Mouse (Mus musculus): Measurements from ENCODE around the gene Kcnt2.
A peak's percentile ranks its signal among the peaks of the same experiment; 100 is the strongest.

Gene Kcnt2

GRCm38 (mm10) chr1:140245876-140246597 is at the start of gene Kcnt2:
Gene Kcnt2 (plus strand): TSS chr1:140246158.
- peak; percentile 65 for DNase-seq (ENCODE audit: low spot score)

- no peak for DNase-seq (ENCODE audit: low spot score)
Measured at GRCm38 (mm10) chr1:140205329-140205728, 40.6 kb upstream of the Kcnt2 start.

- DNase-seq (ENCODE audit: low spot score), result no peak
Measured at GRCm38 (mm10) chr1:140225221-140225620, 20.7 kb upstream of the Kcnt2 start.

- no peak for DNase-seq (ENCODE audit: low spot score)
Measured at GRCm38 (mm10) chr1:140226673-140227072, 19.3 kb upstream of the Kcnt2 start.

GRCm38 (mm10) chr1:140245465-140245864 is 493 bp upstream of the Kcnt2 start:
- DNase-seq (ENCODE audit: low spot score), result peak; percentile 81

GRCm38 (mm10) chr1:140264696-140265095 is 18.7 kb downstream of the Kcnt2 start:
- DNase-seq (ENCODE audit: low spot score), result no peak

- DNase-seq (ENCODE audit: low spot score), result no peak
Measured at GRCm38 (mm10) chr1:140266047-140266446, 20.1 kb downstream of the Kcnt2 start.

GRCm38 (mm10) chr1:140266643-140267286 is 20.8 kb downstream of the Kcnt2 start:
- DNase-seq (ENCODE audit: low spot score), result no peak

- DNase-seq (ENCODE audit: low spot score), result no peak
Measured at GRCm38 (mm10) chr1:140267288-140267687, 21.3 kb downstream of the Kcnt2 start.

- DNase-seq (ENCODE audit: low spot score), result no peak
Measured at GRCm38 (mm10) chr1:140273624-140274023, 27.7 kb downstream of the Kcnt2 start.

- DNase-seq (ENCODE audit: low spot score), result peak; percentile 14
Measured at GRCm38 (mm10) chr1:140275813-140276212, 29.9 kb downstream of the Kcnt2 start.

- DNase-seq (ENCODE audit: low spot score), result no peak
Measured at GRCm38 (mm10) chr1:140293140-140293539, 47.2 kb downstream of the Kcnt2 start.

GRCm38 (mm10) chr1:140295482-140295881 is 49.5 kb downstream of the Kcnt2 start:
- DNase-seq (ENCODE audit: low spot score), result no peak

- no peak for DNase-seq (ENCODE audit: low spot score)
Measured at GRCm38 (mm10) chr1:140304244-140304643, 58.3 kb downstream of the Kcnt2 start.

- DNase-seq (ENCODE audit: low spot score), result no peak
Measured at GRCm38 (mm10) chr1:140305344-140305743, 59.4 kb downstream of the Kcnt2 start.

GRCm38 (mm10) chr1:140306339-140306738 is 60.4 kb downstream of the Kcnt2 start:
- no peak for DNase-seq (ENCODE audit: low spot score)

GRCm38 (mm10) chr1:140310739-140311138 is 64.8 kb downstream of the Kcnt2 start:
- no peak for DNase-seq (ENCODE audit: low spot score)

GRCm38 (mm10) chr1:140325088-140325487 is 79.1 kb downstream of the Kcnt2 start:
- DNase-seq (ENCODE audit: low spot score), result no peak

GRCm38 (mm10) chr1:140326709-140327108 is 80.8 kb downstream of the Kcnt2 start:
- DNase-seq (ENCODE audit: low spot score), result no peak

- DNase-seq (ENCODE audit: low spot score), result no peak
Measured at GRCm38 (mm10) chr1:140333702-140334101, 87.7 kb downstream of the Kcnt2 start.

- no peak for DNase-seq (ENCODE audit: low spot score)
Measured at GRCm38 (mm10) chr1:140338417-140338816, 92.5 kb downstream of the Kcnt2 start.

GRCm38 (mm10) chr1:140339368-140339767 is 93.4 kb downstream of the Kcnt2 start:
- DNase-seq (ENCODE audit: low spot score), result no peak

GRCm38 (mm10) chr1:140364787-140365186 is 118.8 kb downstream of the Kcnt2 start:
- no peak for DNase-seq (ENCODE audit: low spot score)

- no peak for DNase-seq (ENCODE audit: low spot score)
Measured at GRCm38 (mm10) chr1:140373532-140373931, 127.6 kb downstream of the Kcnt2 start.

All from ovary, postnatal 36 days (tissue).